Comparison of ENCODE assay signal across 8 mouse cellular contexts in genomic region chr2:18766821-18767541, GRCm38 (mm10).
DNase-seq lines count a peak whose midpoint lies in the region; ATAC-seq and TF ChIP-seq lines count a peak whose summit lies in the region.

No protein-coding gene starts in this region.

- H3K4me1 ChIP-seq in embryonic facial prominence, embryonic 15.5 days, result 0 out of 2 replicates have a peak, but pooled peaks cover 3% of the 10 kb centered on the region
- H3K4me1 ChIP-seq in kidney, embryonic 14.5 days (ENCODE audit: control insufficient read depth, insufficient read depth, low read length), result no peaks in the 10 kb centered on the region; the same call in 1 of the 2 replicates
- H3K4me1 ChIP-seq in limb, embryonic 14.5 days (ENCODE audit: control insufficient read depth, insufficient read depth, low read length), result no peaks in the 10 kb centered on the region
- H3K4me1 ChIP-seq in midbrain, embryonic 16.5 days (ENCODE audit: control insufficient read depth, insufficient read depth, low read length), result peaks cover 6% of the 10 kb centered on the region; the same call in 1 of the 2 replicates
- H3K4me1 ChIP-seq in spleen, adult 2 months (ENCODE audit: control insufficient read depth, insufficient read depth, insufficient read length), result no peaks in the 10 kb centered on the region

- H3K36me3 ChIP-seq in embryonic facial prominence, embryonic 15.5 days, result no peaks in the 10 kb centered on the region
- no peaks in the 10 kb centered on the region for H3K36me3 ChIP-seq in kidney, embryonic 14.5 days (ENCODE audit: control insufficient read depth, insufficient read depth, low read length)
- H3K36me3 ChIP-seq in limb, embryonic 14.5 days (ENCODE audit: control insufficient read depth, insufficient read depth, low read length), result no peaks in the 10 kb centered on the region
- no peaks in the 10 kb centered on the region for H3K36me3 ChIP-seq in midbrain, embryonic 16.5 days (ENCODE audit: control insufficient read depth, insufficient read depth, low read length)
- no peaks in the 10 kb centered on the region for H3K36me3 ChIP-seq in spleen, adult 2 months (ENCODE audit: control insufficient read depth, insufficient read depth, low read length)

- peak; percentile 63; the same call in 1 of the 2 replicates for TF ChIP-seq POLR2A in limb, embryonic 14.5 days (IDR thresholded peaks at IDR 0.05; ENCODE audit: borderline replicate concordance, extremely low read depth, insufficient read depth, insufficient read length)
- peak; percentile 39; the same call in 1 of the 2 replicates for TF ChIP-seq POLR2A in spleen, adult 2 months (IDR thresholded peaks at IDR 0.05; ENCODE audit: low read depth, low read length)

- peak; percentile 85 for DNase-seq in 416B (ENCODE audit: low read depth)
- peak; percentile 70 to 82 for DNase-seq in adrenal gland, postnatal 4 days (ENCODE audit: low spot score in 2 of 2)
- DNase-seq in heart, adult 9 months (ENCODE audit: low spot score in 2 of 2), result peak; percentile 88 to 90
- DNase-seq in limb, embryonic 14.5 days (ENCODE audit: low spot score), result peak; percentile 92
- DNase-seq in spleen, adult 2 months (ENCODE audit: low read depth in 1 of 2, low spot score in 2 of 2), result peak; percentile 43 to 56

- H3K4me2 ChIP-seq in embryonic facial prominence, embryonic 15.5 days (replicated peaks), result peak overlapping the region; percentile 70
- peak overlapping the region; percentile 77 for H3K4me2 ChIP-seq in kidney, embryonic 14.5 days (replicated peaks; ENCODE audit: low read depth, low read length)
- H3K4me2 ChIP-seq in limb, embryonic 14.5 days (replicated peaks; ENCODE audit: low read depth, low read length, severe bottlenecking), result peak overlapping the region; percentile 69
- peak overlapping the region; percentile 78 for H3K4me2 ChIP-seq in midbrain, embryonic 16.5 days (ENCODE audit: low read length)

- no peaks in the 10 kb centered on the region for H3K9me3 ChIP-seq in embryonic facial prominence, embryonic 15.5 days (replicated peaks)
- H3K9me3 ChIP-seq in kidney, embryonic 14.5 days (ENCODE audit: control insufficient read depth, low read length), result no peaks in the 10 kb centered on the region
- no peaks in the 10 kb centered on the region for H3K9me3 ChIP-seq in limb, embryonic 14.5 days (ENCODE audit: control insufficient read depth, low read length)
- 0 out of 2 replicates have a peak, but pooled peaks cover 4% of the 10 kb centered on the region for H3K9me3 ChIP-seq in midbrain, embryonic 16.5 days (replicated peaks; ENCODE audit: control insufficient read depth, low read length, poor library complexity, severe bottlenecking)

- H3K4me3 ChIP-seq in embryonic facial prominence, embryonic 15.5 days (replicated peaks), result peak overlapping the region; percentile 74
- H3K4me3 ChIP-seq in kidney, embryonic 14.5 days (ENCODE audit: low read length), result peak overlapping the region; percentile 57
- H3K4me3 ChIP-seq in limb, embryonic 14.5 days (replicated peaks; ENCODE audit: low read length), result peak overlapping the region; percentile 73
- peak overlapping the region; percentile 50 for H3K4me3 ChIP-seq in midbrain, embryonic 16.5 days (ENCODE audit: low read depth, low read length)
- peak overlapping the region; percentile 80 for H3K4me3 ChIP-seq in spleen, adult 2 months (ENCODE audit: extremely low read depth, insufficient read depth, insufficient read length)

- no peak for TF ChIP-seq CTCF in spleen, adult 2 months (IDR thresholded peaks at IDR 0.05; ENCODE audit: extremely low read depth, insufficient read depth, insufficient read length, insufficient replicate concordance)

- H3K27ac ChIP-seq in embryonic facial prominence, embryonic 15.5 days (replicated peaks), result peak overlapping the region; percentile 96
- H3K27ac ChIP-seq in kidney, embryonic 14.5 days (ENCODE audit: low read depth, low read length), result peak overlapping the region; percentile 90
- peak overlapping the region; percentile 97 for H3K27ac ChIP-seq in limb, embryonic 14.5 days (replicated peaks; ENCODE audit: low read depth, low read length)
- peak overlapping the region; percentile 88 for H3K27ac ChIP-seq in midbrain, embryonic 16.5 days (ENCODE audit: low read length)
- H3K27ac ChIP-seq in spleen, adult 2 months (ENCODE audit: insufficient read depth, low read length), result peak overlapping the region; percentile 87

- ATAC-seq in embryonic facial prominence, embryonic 15.5 days (ENCODE audit: insufficient number of reproducible peaks, low FRiP score, low TSS enrichment, low read depth), result peak; percentile 93
- ATAC-seq in kidney, embryonic 14.5 days (ENCODE audit: low FRiP score, low TSS enrichment), result peak; percentile 90
- ATAC-seq in limb, embryonic 14.5 days (ENCODE audit: low FRiP score, low read depth), result peak; percentile 94
- ATAC-seq in midbrain, embryonic 16.5 days, result peak; percentile 91

- no peaks in the 10 kb centered on the region for H3K27me3 ChIP-seq in embryonic facial prominence, embryonic 15.5 days
- no peaks in the 10 kb centered on the region for H3K27me3 ChIP-seq in kidney, embryonic 14.5 days (ENCODE audit: control insufficient read depth, insufficient read depth, low read length)
- H3K27me3 ChIP-seq in limb, embryonic 14.5 days (ENCODE audit: control insufficient read depth, insufficient read depth, low read length), result no peaks in the 10 kb centered on the region
- no peaks in the 10 kb centered on the region; the same call in 1 of the 2 replicates for H3K27me3 ChIP-seq in midbrain, embryonic 16.5 days (ENCODE audit: control insufficient read depth, insufficient read depth, low read depth, low read length)
- no peaks in the 10 kb centered on the region for H3K27me3 ChIP-seq in spleen, adult 2 months (ENCODE audit: control insufficient read depth, insufficient read depth, low read length)

- WGBS in embryonic facial prominence, embryonic 15.5 days, result under 1% methylated on average over 56 of the region's 56 CpGs
- WGBS in kidney, embryonic 14.5 days, result under 1% methylated on average over 56 of the region's 56 CpGs
- under 1% methylated on average over 56 of the region's 56 CpGs for WGBS in limb, embryonic 14.5 days
- WGBS in midbrain, embryonic 16.5 days, result under 1% methylated on average over 56 of the region's 56 CpGs
- WGBS in spleen, adult 2 months, result under 1% methylated on average over 56 of the region's 56 CpGs

- H3K9ac ChIP-seq in embryonic facial prominence, embryonic 15.5 days, result peak overlapping the region; percentile 81
- H3K9ac ChIP-seq in kidney, embryonic 14.5 days (ENCODE audit: low read depth, low read length), result peak overlapping the region; percentile 79
- peak overlapping the region; percentile 98 for H3K9ac ChIP-seq in limb, embryonic 14.5 days (ENCODE audit: low read depth, low read length, severe bottlenecking)
- H3K9ac ChIP-seq in midbrain, embryonic 16.5 days (ENCODE audit: low read depth, low read length), result peak overlapping the region; percentile 90

Comparison
In these comparisons a context has a peak if more than half of its experiments do, and no peak if none do; other contexts are left out.
1. Peak in every context shown above with its lines: DNase-seq, ATAC-seq, H3K4me3 ChIP-seq and H3K27ac ChIP-seq.